Mouse (Mus musculus) embryonic facial prominence, embryonic 14.5 days (tissue): Measurements from ENCODE around the gene Hnrnpa1. TPM values are rescaled to one million over a fixed set of nuclear protein-coding genes. Genes with fewer than 3 reads are reported as not detected.

Source experiments
- ATAC-seq: fragments of 200-750 bp; cut with Nextera tagmentation; 2 replicates; pipeline ENCODE4 v1.8.0; 2017; ENCODE audit warnings: low read depth, moderate number of reproducible peaks, moderate TSS enrichment
- DNase-seq: peaks from one replicate; pipeline ENCODE4 v3.0.0-alpha.2; 2015; ENCODE audit warnings: low spot score
- H3K27ac ChIP-seq: fragments of 300-500 bp; sonication (generic); replicated peaks from 2 replicates; pipeline ENCODE4 v1.5.1; 2014; ENCODE audit warnings: low read depth, mild to moderate bottlenecking, low read length, moderate library complexity
- H3K27me3 ChIP-seq: fragments of 300-500 bp; sonication (generic); replicated peaks from 2 replicates; pipeline ENCODE4 v1.6.1; 2014; ENCODE audit warnings: low read length; ENCODE audit not compliant: control insufficient read depth, insufficient read depth
- H3K36me3 ChIP-seq: fragments of 300-500 bp; sonication (generic); 2 replicates; pipeline ENCODE4 v1.6.1; 2014; ENCODE audit warnings: low read length, mixed read lengths; ENCODE audit not compliant: control insufficient read depth, insufficient read depth
- H3K4me1 ChIP-seq: fragments of 300-500 bp; sonication (generic); 2 replicates; pipeline ENCODE4 v1.6.1; 2014; ENCODE audit warnings: antibody characterized with exemption, low read length; ENCODE audit not compliant: control insufficient read depth, insufficient read depth
- H3K4me2 ChIP-seq: fragments of 300-500 bp; sonication (generic); 2 replicates; pipeline ENCODE4 v1.6.1; 2014; ENCODE audit warnings: low read depth, mild to moderate bottlenecking, low read length, moderate library complexity, mixed read lengths
- H3K4me3 ChIP-seq: fragments of 300-500 bp; sonication (generic); 2 replicates; pipeline ENCODE4 v1.5.1; 2014; ENCODE audit warnings: low read depth, mild to moderate bottlenecking, low read length
- H3K9ac ChIP-seq: fragments of 300-500 bp; sonication (generic); 2 replicates; pipeline ENCODE4 v1.6.1; 2014; ENCODE audit warnings: low read depth, mild to moderate bottlenecking, low read length, moderate library complexity, mixed read lengths
- H3K9me3 ChIP-seq: fragments of 300-500 bp; sonication (generic); 2 replicates; pipeline ENCODE4 v1.6.1; 2016; ENCODE audit warnings: low read length; ENCODE audit not compliant: control insufficient read depth
- WGBS: fragments of 180-500 bp; shearing (Covaris S2); extraction: QIAGEN DNeasy Blood & Tissue Kit; methylation state at CpG from one replicate; pipeline ENCODE4 v1.1.7; 2014; 5-methylcytosine and 5-hydroxymethylcytosine counted together
- polyA plus RNA-seq: library from polyadenylated mRNA; unstranded; fragments of >200 nt; fragmentation: Nextera tagmentation; extraction: Ambion mirVana; gene quantifications from 2 replicates; pipeline ENCODE4 v1.2.1, GENCODE M21; 2014

Hnrnpa1 gene
- polyA plus RNA-seq, 1 experiment from 2014 or later: 573 TPM

DNA sequence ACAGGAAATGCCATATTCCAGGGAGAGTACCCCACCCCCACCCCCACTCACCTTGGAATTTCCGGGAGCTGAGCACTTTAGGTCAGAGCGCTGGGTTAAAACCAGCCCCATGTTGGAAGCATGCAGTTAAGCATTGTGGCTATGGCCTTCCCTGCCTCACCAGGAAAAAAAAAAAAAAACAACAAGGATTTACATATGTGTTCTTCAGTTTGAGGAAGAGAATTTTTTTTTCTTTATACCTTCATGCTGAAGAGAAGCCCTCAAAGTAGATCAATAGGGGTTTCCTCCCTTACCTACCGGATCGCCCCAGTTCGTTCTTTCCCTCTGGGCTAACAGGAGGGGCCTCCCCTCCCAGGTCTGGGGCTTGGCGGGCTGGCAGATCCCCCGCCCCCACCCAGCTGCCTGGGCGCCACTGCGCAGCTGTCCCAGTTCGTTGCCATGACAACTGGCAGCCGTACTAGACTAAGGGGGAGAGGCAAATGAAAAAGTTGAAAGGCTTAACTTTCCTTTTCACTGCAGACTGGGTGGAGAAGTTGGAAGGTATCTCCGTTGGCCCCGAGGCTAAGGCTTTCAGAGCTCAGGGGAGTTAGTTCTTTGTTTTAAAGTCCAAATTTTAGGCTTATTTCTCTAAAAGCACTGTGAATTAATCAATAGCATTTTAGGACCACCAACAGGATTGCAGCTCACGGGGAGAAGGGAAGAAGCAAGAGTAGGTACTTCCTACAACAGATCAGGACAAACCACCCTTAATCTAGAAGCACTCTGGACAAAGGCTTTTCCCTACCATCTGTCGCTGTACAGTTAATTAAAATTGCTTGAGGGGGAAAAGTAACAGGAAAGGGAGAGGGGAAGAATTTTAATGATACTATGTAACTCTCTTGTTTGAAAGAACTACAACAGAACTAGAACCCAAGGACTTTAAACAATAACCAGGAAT lies 25.0 kb upstream of the Hnrnpa1 start:
- peak overlapping the region; percentile 41 for H3K4me3 ChIP-seq
- no peaks in the 10 kb centered on the region for H3K27me3 ChIP-seq
- peak overlapping the region; percentile 95 for H3K27ac ChIP-seq
- H3K36me3 ChIP-seq: peaks cover 27% of the 10 kb centered on the region
- peak overlapping the region; percentile 57 for H3K9ac ChIP-seq
- 0% methylated on average over 15 of the region's 15 CpGs for WGBS
- no peaks in the 10 kb centered on the region for H3K9me3 ChIP-seq
- peak; percentile 97 for ATAC-seq
- peaks cover 19% of the 10 kb centered on the region for H3K4me1 ChIP-seq
- peak; percentile 98 for DNase-seq
- H3K4me2 ChIP-seq: peak overlapping the region; percentile 62

DNA sequence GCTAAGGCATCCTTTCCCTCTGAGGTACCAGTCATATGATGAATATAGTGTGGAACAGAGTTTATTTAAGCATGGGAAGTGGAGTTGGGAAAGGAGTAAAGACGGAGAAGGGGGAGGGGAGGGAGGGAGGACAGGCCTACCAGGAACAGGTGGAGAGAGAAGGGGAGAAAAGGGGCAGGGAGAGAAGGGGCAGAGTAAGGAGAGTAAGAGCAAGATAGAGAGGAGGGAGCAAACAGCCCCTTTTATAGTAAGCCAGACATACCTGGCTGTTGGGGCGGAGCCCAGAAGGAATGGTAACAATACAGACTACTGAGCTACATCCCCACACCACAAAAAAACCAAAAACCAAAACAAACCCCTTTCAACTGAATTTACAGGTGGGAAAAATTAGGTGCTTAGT lies 24.2 kb upstream of the Hnrnpa1 start:
- no peaks in the 10 kb centered on the region for H3K9me3 ChIP-seq
- peak overlapping the region; percentile 62 for H3K4me2 ChIP-seq
- H3K4me3 ChIP-seq: peak overlapping the region; percentile 41; the same call in 1 of the 2 replicates
- peaks cover 19% of the 10 kb centered on the region for H3K36me3 ChIP-seq
- ATAC-seq (peak; percentile 4; the same call in 1 of the 2 replicates), DNase-seq (no peak)
- H3K27me3 ChIP-seq: no peaks in the 10 kb centered on the region
- H3K9ac ChIP-seq: no peak overlapping the region; the same call in 1 of the 2 replicates
- 25% methylated on average over 2 of the region's 2 CpGs for WGBS
- H3K27ac ChIP-seq: peak overlapping the region; percentile 95
- peaks cover 21% of the 10 kb centered on the region for H3K4me1 ChIP-seq

GRCm38 (mm10) chr15:103220785-103221184 lies 19.4 kb upstream of the Hnrnpa1 start:
- Histone ChIP-seq H3K9ac (no peak overlapping the region), H3K27me3 (no peaks in the 10 kb centered on the region), H3K9me3 (no peaks in the 10 kb centered on the region), H3K4me2 (no peak overlapping the region), H3K4me3 (no peak overlapping the region), H3K36me3 (no peaks in the 10 kb centered on the region), H3K4me1 (peaks cover 19% of the 10 kb centered on the region), H3K27ac (peak overlapping the region; percentile 63; the same call in 1 of the 2 replicates)
- WGBS: 44% methylated on average over 3 of the region's 3 CpGs
- no peak for ATAC-seq
- DNase-seq: peak; percentile 24

GRCm38 (mm10) chr15:103221386-103221785 lies 18.8 kb upstream of the Hnrnpa1 start:
- no peak overlapping the region for H3K4me2 ChIP-seq
- H3K9me3 ChIP-seq: no peaks in the 10 kb centered on the region
- no peak overlapping the region for H3K4me3 ChIP-seq
- no peak for ATAC-seq
- H3K4me1 ChIP-seq: peaks cover 15% of the 10 kb centered on the region; the same call in 1 of the 2 replicates
- H3K36me3 ChIP-seq: no peaks in the 10 kb centered on the region
- no peaks in the 10 kb centered on the region for H3K27me3 ChIP-seq
- peak overlapping the region; percentile 63 for H3K27ac ChIP-seq
- WGBS: 77% methylated on average over 1 of the region's 1 CpGs
- peak; percentile 32 for DNase-seq
- H3K9ac ChIP-seq: no peak overlapping the region

DNA sequence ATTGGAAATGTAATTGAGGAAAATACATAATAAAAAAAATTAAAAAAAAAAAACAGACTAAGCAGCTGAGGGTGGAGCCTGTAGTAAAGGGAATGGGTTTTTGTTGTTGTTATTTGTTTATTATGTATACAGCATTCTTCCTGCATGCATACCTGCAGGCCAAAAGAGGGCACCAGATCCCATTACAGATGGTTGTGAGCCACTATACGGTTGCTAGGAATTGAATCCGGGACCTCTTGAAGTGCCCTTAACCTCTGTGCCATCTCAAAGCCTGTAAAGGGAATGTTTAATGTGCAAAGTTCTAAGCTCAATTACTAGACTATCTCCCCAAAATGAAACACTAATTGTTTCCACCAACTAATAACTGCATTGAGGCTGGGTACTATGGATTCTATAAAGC lies 16.1 kb upstream of the Hnrnpa1 start:
- DNase-seq (no peak), ATAC-seq (no peak)
- no peaks in the 10 kb centered on the region for H3K36me3 ChIP-seq
- H3K27me3 ChIP-seq: no peaks in the 10 kb centered on the region
- no peaks in the 10 kb centered on the region for H3K9me3 ChIP-seq
- no peak overlapping the region for H3K4me3 ChIP-seq
- no peak overlapping the region for H3K9ac ChIP-seq
- no peak overlapping the region for H3K27ac ChIP-seq
- H3K4me1 ChIP-seq: peaks cover 17% of the 10 kb centered on the region
- no peak overlapping the region for H3K4me2 ChIP-seq
- WGBS: 91% methylated on average over 2 of the region's 2 CpGs

- WGBS: 81% methylated on average over 3 of the region's 3 CpGs
- H3K27ac ChIP-seq: no peak overlapping the region; the same call in 1 of the 2 replicates
- no peak for DNase-seq
Observed at GRCm38 (mm10) chr15:103227022-103227421, 13.2 kb upstream of the Hnrnpa1 start.

GRCm38 (mm10) chr15:103227572-103227971 lies 12.7 kb upstream of the Hnrnpa1 start:
- Histone ChIP-seq H3K9me3 (no peaks in the 10 kb centered on the region), H3K4me2 (no peak overlapping the region), H3K36me3 (no peaks in the 10 kb centered on the region), H3K4me3 (no peak overlapping the region), H3K27me3 (no peaks in the 10 kb centered on the region), H3K9ac (no peak overlapping the region), H3K4me1 (peaks cover 10% of the 10 kb centered on the region), H3K27ac (no peak overlapping the region; the same call in 1 of the 2 replicates)
- WGBS: 73% methylated on average over 2 of the region's 2 CpGs
- DNase-seq (no peak), ATAC-seq (no peak)

More at GRCm38 (mm10) chr15:103227022-103227421, 13.2 kb upstream of the Hnrnpa1 start:
- no peak for ATAC-seq
- no peaks in the 10 kb centered on the region for H3K27me3 ChIP-seq
- 0 out of 2 replicates have a peak overlapping the region, but pooled peaks have one; percentile 6 for H3K9ac ChIP-seq
- H3K4me2 ChIP-seq: no peak overlapping the region
- no peaks in the 10 kb centered on the region for H3K9me3 ChIP-seq
- no peaks in the 10 kb centered on the region for H3K36me3 ChIP-seq
- H3K4me3 ChIP-seq: no peak overlapping the region
- H3K4me1 ChIP-seq: peaks cover 10% of the 10 kb centered on the region

DNA sequence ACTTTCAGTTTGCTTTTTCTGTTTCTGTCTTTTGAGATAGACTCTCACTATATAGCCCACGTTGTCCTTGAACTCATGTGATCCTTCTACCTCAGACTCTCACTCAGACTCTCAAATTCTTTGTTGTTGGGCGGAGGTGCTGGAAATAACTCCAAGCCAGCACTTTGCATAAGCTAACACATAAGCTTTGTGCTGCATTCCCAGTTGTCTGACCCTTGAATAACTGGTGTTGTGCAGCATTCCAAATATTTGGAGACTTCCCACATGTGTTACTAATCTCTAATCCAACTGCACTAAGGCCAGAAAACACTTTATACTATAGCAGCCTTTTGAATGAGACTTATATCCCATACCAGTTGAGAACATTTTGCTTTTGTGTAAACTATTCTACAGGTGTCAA lies 11.3 kb upstream of the Hnrnpa1 start:
- peaks cover 10% of the 10 kb centered on the region for H3K4me1 ChIP-seq
- H3K27ac ChIP-seq: 0 out of 2 replicates have a peak overlapping the region, but pooled peaks have one; percentile 21
- peak; percentile 44; the same call in 1 of the 2 replicates for ATAC-seq
- H3K4me3 ChIP-seq: no peak overlapping the region
- H3K9ac ChIP-seq: no peak overlapping the region
- 65% methylated on average over 2 of the region's 2 CpGs for WGBS
- H3K27me3 ChIP-seq: no peaks in the 10 kb centered on the region
- no peaks in the 10 kb centered on the region for H3K36me3 ChIP-seq
- peak; percentile 65 for DNase-seq
- no peak overlapping the region for H3K4me2 ChIP-seq
- H3K9me3 ChIP-seq: no peaks in the 10 kb centered on the region
